Mouse (Mus musculus) induced T-regulatory cell, adult 2 months (primary cell): ENCODE results near the gene Olfr355.

Experiments
- DNase-seq: peaks from one replicate; pipeline ENCODE4 v3.0.0-alpha.2; 2012; ENCODE audit warnings: low read depth

The Olfr355 gene

DNA sequence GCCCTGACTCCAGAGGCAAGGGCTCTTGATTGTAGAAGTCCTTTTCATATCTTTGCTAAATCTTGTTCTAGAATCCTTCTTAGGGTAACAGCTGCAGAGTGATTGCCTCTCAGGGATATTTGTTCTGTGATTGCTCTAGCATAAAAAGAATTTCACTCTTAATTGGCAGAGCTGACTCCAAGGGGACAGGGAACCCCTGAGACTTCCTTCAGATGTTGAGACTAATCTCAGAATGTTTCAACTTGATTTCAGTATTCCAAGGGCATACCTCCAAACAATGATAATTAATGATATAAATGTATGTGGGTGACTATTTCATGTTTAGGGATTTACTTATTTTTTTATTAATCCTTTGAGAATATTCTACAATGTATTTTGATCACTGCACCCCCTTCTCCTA, at the start of gene Olfr355:
Olfr355 (minus strand) TSS at position 101 of the 400 bp plus-strand sequence.
- DNase-seq, result no peak

DNA sequence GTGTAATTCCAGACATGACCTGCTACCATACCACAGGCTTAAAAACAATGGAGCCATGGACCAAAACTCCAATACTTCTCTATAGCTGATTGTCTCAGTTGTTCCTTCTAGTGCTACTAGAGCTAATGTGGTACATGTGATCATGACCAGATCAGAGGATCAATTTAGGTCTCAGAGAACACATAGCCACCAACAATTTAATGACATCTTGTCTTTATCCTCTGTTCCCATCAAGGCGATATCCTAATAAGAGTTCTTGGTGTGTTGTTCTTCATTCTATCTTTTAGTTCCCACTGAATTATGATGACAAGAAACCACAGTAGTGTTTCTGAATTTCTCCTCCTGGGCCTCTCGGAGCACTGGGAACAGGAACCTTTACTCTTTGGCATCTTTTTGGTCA, 8.1 kb upstream of the Olfr355 start, which contains the start of gene Olfr356:
Olfr356 (plus strand) TSS at position 301 of the 400 bp plus-strand sequence.
- no peak for DNase-seq

DNA sequence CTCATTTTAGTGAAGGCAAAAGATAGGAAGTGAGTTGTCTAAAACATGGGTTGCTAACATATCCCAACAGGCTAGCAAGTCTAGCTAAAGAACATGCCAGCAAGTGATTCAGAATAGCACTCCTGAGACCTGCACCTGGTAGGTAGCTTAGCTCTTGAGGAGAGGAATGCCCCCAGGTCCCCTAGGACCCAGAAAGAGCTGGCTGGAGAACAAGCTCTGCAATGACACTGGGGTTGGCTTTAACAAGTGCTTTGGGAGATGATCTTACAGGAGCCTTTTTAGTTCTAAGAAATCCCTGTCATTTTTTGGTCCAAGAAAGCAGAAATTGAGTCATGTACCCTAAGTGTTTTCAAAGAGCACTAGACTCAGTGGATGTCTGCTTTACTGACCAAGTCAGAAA, 23.3 kb downstream of the Olfr355 start, which contains the start of gene Olfr354:
Olfr354 (plus strand) TSS at position 301 of the 400 bp plus-strand sequence.
- DNase-seq, result no peak

DNA sequence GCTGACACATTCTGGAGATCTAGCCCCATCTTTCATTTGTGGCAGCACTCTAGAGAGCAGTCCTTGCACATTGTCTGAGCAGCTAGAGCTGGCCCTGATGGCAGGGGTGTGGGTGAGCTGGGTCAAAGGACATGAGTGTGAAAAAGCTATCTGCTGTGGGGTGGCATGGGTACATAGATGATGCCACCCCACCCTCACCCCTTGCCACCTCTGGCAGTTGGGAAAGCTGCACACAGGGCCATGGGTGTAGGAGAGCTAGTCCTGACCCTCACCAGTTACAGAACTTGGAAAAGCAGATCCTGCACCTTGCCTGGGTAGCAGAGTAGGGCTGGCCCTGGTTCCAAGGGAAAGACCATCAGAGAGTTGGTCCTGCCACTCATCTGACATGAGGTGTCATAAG, 31.6 kb downstream of the Olfr355 start:
- DNase-seq, result no peak

DNA sequence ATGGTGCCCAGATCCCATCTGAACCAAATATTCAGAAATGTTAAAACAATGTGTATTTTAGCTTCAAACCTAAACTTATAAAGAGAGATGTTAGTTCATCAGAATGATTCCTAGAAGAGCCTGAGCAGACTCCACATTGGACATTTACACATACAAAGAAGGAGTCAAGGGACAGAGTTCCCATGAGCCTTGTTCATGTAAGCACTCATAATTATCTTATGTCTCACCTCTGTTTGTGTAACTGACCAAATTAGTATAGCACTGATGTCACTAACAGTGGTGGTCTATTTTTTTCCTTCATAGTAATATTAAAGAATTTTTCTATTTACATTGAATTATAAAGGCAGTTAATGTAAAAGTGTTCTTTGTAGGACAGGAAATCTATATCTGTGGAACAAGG, 35.9 kb downstream of the Olfr355 start, which contains the start of gene Olfr353:
Olfr353 (minus strand) TSS at position 101 of the 400 bp plus-strand sequence.
- no peak for DNase-seq
